Mouse (Mus musculus) stomach, postnatal 0 days (tissue): ENCODE results near the gene Syce3.

Source experiments
- CTCF ChIP-seq: IDR thresholded peaks from 2 replicates; pipeline ENCODE4 v1.5.1; 2016; ENCODE audit warnings: antibody characterized with exemption, low read depth, mild to moderate bottlenecking, moderate library complexity
- EP300 ChIP-seq: optimal IDR thresholded peaks from 2 replicates; pipeline ENCODE3; 2016; ENCODE audit warnings: antibody characterized with exemption

GRCm38 (mm10) chr15:89352054-89352453 is 58.2 kb downstream of the Syce3 start:
- TF ChIP-seq CTCF = no peak
- TF ChIP-seq EP300 = no peak
